Mouse (Mus musculus): Measurements from ENCODE around the gene Rab3c. TPM values are rescaled to one million over a fixed set of nuclear protein-coding genes. Genes with fewer than 3 reads are reported as not detected.

Rab3c gene
- not detected in 2 replicates for total RNA-seq (2012; rRNA removed)
- total RNA-seq (2014; rRNA removed) = not detected in 2 replicates
- polyA plus RNA-seq (2012; ENCODE audit: insufficient read length, low read depth) = not detected in 2 replicates

DNA sequence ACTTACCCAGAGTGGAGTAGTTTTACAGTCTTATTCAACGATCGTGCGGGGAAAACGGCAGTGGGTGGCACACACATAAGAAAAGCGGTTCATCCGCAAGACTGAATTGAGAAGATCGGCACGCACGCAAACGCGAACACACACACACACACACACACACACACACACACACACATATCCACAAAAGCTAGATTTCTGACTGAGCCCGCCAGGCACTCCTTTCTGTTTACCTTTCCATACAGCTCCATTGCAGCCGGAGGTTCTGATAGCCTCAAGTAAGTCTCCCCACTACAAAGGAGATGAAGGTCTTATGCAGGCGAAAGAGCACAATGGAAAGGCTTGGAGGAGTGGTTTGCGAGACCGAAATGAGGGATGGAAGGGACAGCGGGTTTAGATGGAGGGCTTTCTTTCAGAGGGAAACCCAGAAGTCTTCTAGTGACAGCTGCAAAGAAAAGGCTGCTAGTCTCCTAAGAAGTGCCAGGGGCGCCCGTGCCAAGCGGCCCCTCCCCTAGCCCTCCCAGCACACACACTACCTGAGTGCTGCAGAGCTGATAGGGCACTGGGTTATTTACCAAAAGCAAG, at the start of gene Rab3c:
TSS of gene Rab3c (minus strand) at position 434 of the 582 bp plus-strand sequence.
- no peak within 1 kb of the TSS for H3K4me2 ChIP-seq (ENCODE audit: insufficient read depth, low read depth, poor library complexity, severe bottlenecking)
- H3K9ac ChIP-seq (ENCODE audit: insufficient read depth, low read depth) = no peak within 1 kb of the TSS
- H3K9me3 ChIP-seq (replicated peaks; ENCODE audit: low read length) = peaks cover 12% of the 10 kb centered on the region
- no peaks in the 10 kb centered on the region for H3K27me3 ChIP-seq (replicated peaks)
- dilution Hi-C loops (cut with MboI; ENCODE audit: extremely low pct_ligation_motif_present, extremely low pct_unique_long_range_greater_than_20kb, low sequenced_read_pairs) (no loop called here), in situ Hi-C loops (cut with MboI; ENCODE audit: low pct_ligation_motif_present, low pct_unique_long_range_greater_than_20kb, low sequenced_read_pairs) (no loop called here)
- no peaks in the 10 kb centered on the region for H3K36me3 ChIP-seq (replicated peaks in 1 of 2; ENCODE audit: control insufficient read depth in 1 of 2, insufficient read depth in 1 of 2, low read length in 1 of 2)
- H3K4me3 ChIP-seq (replicated peaks in 1 of 3; ENCODE audit: low read depth in 2 of 3, low read length in 2 of 3, poor library complexity in 1 of 3) = no peak within 1 kb of the TSS
- H3K79me2 ChIP-seq (replicated peaks; ENCODE audit: control insufficient read depth, extremely low read depth, insufficient read depth, poor library complexity, severe bottlenecking) = no peaks in the 10 kb centered on the region
- DNase-seq (ENCODE audit: extremely low read depth) = no peak
- no peak within 1 kb of the TSS for H3K27ac ChIP-seq (ENCODE audit: insufficient read depth, low read depth)
- H3K4me1 ChIP-seq (ENCODE audit: control insufficient read depth in 1 of 2, insufficient read depth in 2 of 2) = no peaks in the 10 kb centered on the region
- TF ChIP-seq CTCF (conservative IDR thresholded peaks at IDR 0.05 in 1 of 2, IDR thresholded peaks at IDR 0.05 in 1 of 2; ENCODE audit: low read depth in 2 of 2, low read length in 2 of 2) (no peak), CHD1 (IDR thresholded peaks at IDR 0.05; ENCODE audit: low read depth, low read length) (no peak), POLR2AphosphoS2 (IDR thresholded peaks at IDR 0.05; ENCODE audit: low read depth, low read length) (no peak), GABPA (IDR thresholded peaks at IDR 0.05; ENCODE audit: insufficient replicate concordance, low read depth, low read length) (no peak), NELFE (IDR thresholded peaks at IDR 0.05; ENCODE audit: low read depth, low read length) (no peak), E2F4 (IDR thresholded peaks at IDR 0.05; ENCODE audit: insufficient replicate concordance, low read depth, low read length) (no peak), MEF2A (IDR thresholded peaks at IDR 0.05; ENCODE audit: borderline replicate concordance, low read depth, low read length) (no peak), MYC (IDR thresholded peaks at IDR 0.05; ENCODE audit: low read depth, low read length) (no peak), PAX5 (IDR thresholded peaks at IDR 0.05; ENCODE audit: low read length) (no peak), JUND (conservative IDR thresholded peaks at IDR 0.05; ENCODE audit: low read depth, low read length) (no peak), IRF4 (IDR thresholded peaks at IDR 0.05; ENCODE audit: low read depth, low read length) (no peak), SMC3 (IDR thresholded peaks at IDR 0.05; ENCODE audit: low read depth, low read length) (no peak), KAT2A (IDR thresholded peaks at IDR 0.05; ENCODE audit: insufficient replicate concordance, low read length) (no peak)

DNA sequence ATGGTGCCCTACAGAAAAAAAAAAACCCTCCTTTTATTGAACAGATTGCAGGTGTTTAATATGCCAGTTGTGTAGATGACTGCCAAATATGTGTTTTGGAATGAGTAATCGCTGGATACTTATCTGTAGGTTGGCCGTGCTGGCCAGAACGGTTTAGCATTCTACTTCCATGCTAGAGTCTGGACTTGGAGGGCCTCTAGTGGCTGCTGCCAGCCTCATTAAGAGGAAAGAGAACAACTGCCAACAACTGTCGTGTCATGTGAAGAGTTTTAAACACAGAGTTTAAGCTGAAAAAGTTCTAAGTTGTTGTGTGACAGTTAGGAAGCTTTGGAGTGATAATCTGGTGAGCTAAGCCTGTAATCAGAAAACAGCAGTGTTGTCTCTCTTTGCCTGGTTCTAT, 38.0 kb upstream of the Rab3c start:
- Histone ChIP-seq H3K4me3 (replicated peaks in 1 of 3; ENCODE audit: low read depth in 2 of 3, low read length in 2 of 3, poor library complexity in 1 of 3) (no peak overlapping the region), H3K9me3 (replicated peaks; ENCODE audit: low read length) (no peaks in the 10 kb centered on the region), H3K9ac (ENCODE audit: insufficient read depth, low read depth) (no peak overlapping the region), H3K36me3 (replicated peaks in 1 of 2; ENCODE audit: control insufficient read depth in 1 of 2, insufficient read depth in 1 of 2, low read length in 1 of 2) (no peaks in the 10 kb centered on the region), H3K79me2 (replicated peaks; ENCODE audit: control insufficient read depth, extremely low read depth, insufficient read depth, poor library complexity, severe bottlenecking) (no peaks in the 10 kb centered on the region), H3K27me3 (replicated peaks) (no peaks in the 10 kb centered on the region), H3K4me2 (ENCODE audit: insufficient read depth, low read depth, poor library complexity, severe bottlenecking) (no peak overlapping the region), H3K4me1 (ENCODE audit: control insufficient read depth in 1 of 2, insufficient read depth in 2 of 2) (no peaks in the 10 kb centered on the region), H3K27ac (ENCODE audit: insufficient read depth, low read depth) (no peak overlapping the region)
- in situ Hi-C loops (cut with MboI; ENCODE audit: low pct_ligation_motif_present, low pct_unique_long_range_greater_than_20kb, low sequenced_read_pairs) (no loop called here), dilution Hi-C loops (cut with MboI; ENCODE audit: extremely low pct_ligation_motif_present, extremely low pct_unique_long_range_greater_than_20kb, low sequenced_read_pairs) (no loop called here)
- DNase-seq (ENCODE audit: extremely low read depth) = peak; percentile 0
- TF ChIP-seq CTCF (conservative IDR thresholded peaks at IDR 0.05 in 1 of 2, IDR thresholded peaks at IDR 0.05 in 1 of 2; ENCODE audit: low read depth in 2 of 2, low read length in 2 of 2) (0 out of 4 replicates have a peak, but pooled peaks of 1 of the 2 experiments have one; percentile 9), NELFE (IDR thresholded peaks at IDR 0.05; ENCODE audit: low read depth, low read length) (no peak)
